Mouse (Mus musculus) testis, postnatal 10 days (tissue): Measurements from ENCODE around the gene Fgd2.
"Not testable (repeated sequence)": the region's sequence is repeated elsewhere in the genome, so short reads cannot be mapped to it uniquely, and the experiment has no call there.

Experiments used
- DNase-seq: peaks from one replicate; pipeline ENCODE4 v3.0.0; 2021; ENCODE audit warnings: low spot score

The Fgd2 gene

GRCm38 (mm10) chr17:29361982-29362691 lies 1.4 kb downstream of the Fgd2 start:
- DNase-seq: peak; percentile 49

GRCm38 (mm10) chr17:29363109-29363508 lies 2.4 kb downstream of the Fgd2 start:
- no peak for DNase-seq

- DNase-seq: no peak
Observed at GRCm38 (mm10) chr17:29365105-29365621, 4.4 kb downstream of the Fgd2 start.

GRCm38 (mm10) chr17:29368726-29369125 lies 8.0 kb downstream of the Fgd2 start:
- no peak for DNase-seq

- peak; percentile 95 for DNase-seq
Observed at GRCm38 (mm10) chr17:29370984-29371723, 10.4 kb downstream of the Fgd2 start.

- DNase-seq: no peak
Observed at GRCm38 (mm10) chr17:29375871-29376270, 15.2 kb downstream of the Fgd2 start.

- DNase-seq: no peak
Observed at GRCm38 (mm10) chr17:29378056-29378455, 17.3 kb downstream of the Fgd2 start.

- no peak for DNase-seq
Observed at GRCm38 (mm10) chr17:29380241-29380640, 19.5 kb downstream of the Fgd2 start.

GRCm38 (mm10) chr17:29381472-29381871 lies 20.8 kb downstream of the Fgd2 start:
- DNase-seq: peak; percentile 85

GRCm38 (mm10) chr17:29382417-29382816 lies 21.7 kb downstream of the Fgd2 start:
- DNase-seq: no peak

- DNase-seq: no peak
Observed at GRCm38 (mm10) chr17:29383923-29384322, 23.2 kb downstream of the Fgd2 start.

GRCm38 (mm10) chr17:29384850-29385438 lies 24.2 kb downstream of the Fgd2 start:
- peak; percentile 90 for DNase-seq

GRCm38 (mm10) chr17:29385746-29386145 lies 25.0 kb downstream of the Fgd2 start:
- DNase-seq: no peak

- no peak for DNase-seq
Observed at GRCm38 (mm10) chr17:29388978-29389377, 28.3 kb downstream of the Fgd2 start.

GRCm38 (mm10) chr17:29391280-29391679 lies 30.6 kb downstream of the Fgd2 start:
- no peak for DNase-seq

- DNase-seq: no peak
Observed at GRCm38 (mm10) chr17:29393335-29394089, 32.8 kb downstream of the Fgd2 start.

GRCm38 (mm10) chr17:29394106-29394760 lies 33.5 kb downstream of the Fgd2 start:
- no peak for DNase-seq

GRCm38 (mm10) chr17:29394761-29395160 lies 34.0 kb downstream of the Fgd2 start:
- not testable (repeated sequence) for DNase-seq

GRCm38 (mm10) chr17:29395381-29395780 lies 34.7 kb downstream of the Fgd2 start:
- DNase-seq: no peak

- DNase-seq: no peak
Observed at GRCm38 (mm10) chr17:29396056-29396799, 35.5 kb downstream of the Fgd2 start.

GRCm38 (mm10) chr17:29396821-29397242 lies 36.1 kb downstream of the Fgd2 start:
- peak; percentile 87 for DNase-seq
